Mouse (Mus musculus): ENCODE results near the gene Cela1. TPM values are rescaled to one million over a fixed set of nuclear protein-coding genes. Genes with fewer than 3 reads are reported as not detected.

Gene Cela1
- polyA plus RNA-seq, 1 experiment from 2014 or later, result 6.2 TPM

DNA sequence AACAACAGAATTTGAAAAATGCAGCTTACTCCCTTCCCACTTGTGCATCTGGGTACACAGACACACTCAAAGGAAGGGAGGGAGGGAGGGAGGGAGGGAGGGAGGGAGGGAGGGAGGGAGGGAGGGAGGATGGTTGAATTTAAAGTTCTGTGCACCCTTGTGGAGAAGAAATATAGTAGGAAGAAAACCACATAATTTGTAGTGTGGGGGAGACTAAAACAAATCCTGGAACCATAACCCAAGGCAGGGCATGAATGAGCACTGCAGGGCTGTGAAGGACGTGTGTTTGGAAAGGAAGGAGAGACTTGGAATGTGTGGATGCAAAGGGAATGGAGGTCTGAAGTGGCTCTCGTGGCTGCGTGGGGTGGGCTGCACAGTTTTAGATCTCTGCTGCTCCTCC, 12.2 kb downstream of the Cela1 start:
- Histone ChIP-seq H3K4me1 (ENCODE audit: control insufficient read depth, insufficient read depth, low read length) (0 out of 2 replicates have a peak, but pooled peaks cover 8% of the 10 kb centered on the region), H3K27ac (ENCODE audit: low read length) (no peak overlapping the region), H3K9ac (replicated peaks; ENCODE audit: low read depth, low read length) (no peak overlapping the region), H3K36me3 (ENCODE audit: control insufficient read depth, insufficient read depth, low read length) (no peaks in the 10 kb centered on the region), H3K27me3 (ENCODE audit: control insufficient read depth, insufficient read depth, low read length) (no peaks in the 10 kb centered on the region), H3K4me3 (ENCODE audit: low read depth, low read length) (no peak overlapping the region), H3K4me2 (replicated peaks; ENCODE audit: low read depth, low read length) (no peak overlapping the region), H3K9me3 (ENCODE audit: control insufficient read depth, low read depth, low read length) (no peaks in the 10 kb centered on the region)
- ATAC-seq (ENCODE audit: insufficient number of reproducible peaks, insufficient read depth, low FRiP score, low read depth), result no peak
- 36% methylated on average over 3 of the region's 3 CpGs for WGBS

GRCm38 (mm10) chr15:100674566-100674965, 13.2 kb downstream of the Cela1 start:
- WGBS, result 80% methylated on average over 10 of the region's 10 CpGs
- no peak overlapping the region for H3K27ac ChIP-seq (ENCODE audit: low read length)
- H3K4me1 ChIP-seq (ENCODE audit: control insufficient read depth, insufficient read depth, low read length), result 0 out of 2 replicates have a peak, but pooled peaks cover 8% of the 10 kb centered on the region
- H3K9me3 ChIP-seq (ENCODE audit: control insufficient read depth, low read depth, low read length), result no peaks in the 10 kb centered on the region
- no peak for ATAC-seq (ENCODE audit: insufficient number of reproducible peaks, insufficient read depth, low FRiP score, low read depth)
- no peaks in the 10 kb centered on the region for H3K27me3 ChIP-seq (ENCODE audit: control insufficient read depth, insufficient read depth, low read length)
- H3K4me3 ChIP-seq (ENCODE audit: low read depth, low read length), result no peak overlapping the region
- no peak overlapping the region for H3K4me2 ChIP-seq (replicated peaks; ENCODE audit: low read depth, low read length)
- H3K9ac ChIP-seq (replicated peaks; ENCODE audit: low read depth, low read length), result no peak overlapping the region
- no peaks in the 10 kb centered on the region for H3K36me3 ChIP-seq (ENCODE audit: control insufficient read depth, insufficient read depth, low read length)

- H3K9me3 ChIP-seq (ENCODE audit: control insufficient read depth, low read depth, low read length), result no peaks in the 10 kb centered on the region
- H3K4me3 ChIP-seq (ENCODE audit: low read depth, low read length), result no peak overlapping the region
- 49% methylated on average over 12 of the region's 12 CpGs for WGBS
- no peaks in the 10 kb centered on the region for H3K36me3 ChIP-seq (ENCODE audit: control insufficient read depth, insufficient read depth, low read length)
- ATAC-seq (ENCODE audit: insufficient number of reproducible peaks, insufficient read depth, low FRiP score, low read depth), result peak; percentile 47; the same call in 1 of the 2 replicates
- H3K4me2 ChIP-seq (replicated peaks; ENCODE audit: low read depth, low read length), result no peak overlapping the region
- H3K9ac ChIP-seq (replicated peaks; ENCODE audit: low read depth, low read length), result no peak overlapping the region
- no peaks in the 10 kb centered on the region for H3K27me3 ChIP-seq (ENCODE audit: control insufficient read depth, insufficient read depth, low read length)
- 0 out of 2 replicates have a peak, but pooled peaks cover 8% of the 10 kb centered on the region for H3K4me1 ChIP-seq (ENCODE audit: control insufficient read depth, insufficient read depth, low read length)
- no peak overlapping the region for H3K27ac ChIP-seq (ENCODE audit: low read length)
These were observed 13.9 kb downstream of the Cela1 start for GRCm38 (mm10) chr15:100673585-100674391.

DNA sequence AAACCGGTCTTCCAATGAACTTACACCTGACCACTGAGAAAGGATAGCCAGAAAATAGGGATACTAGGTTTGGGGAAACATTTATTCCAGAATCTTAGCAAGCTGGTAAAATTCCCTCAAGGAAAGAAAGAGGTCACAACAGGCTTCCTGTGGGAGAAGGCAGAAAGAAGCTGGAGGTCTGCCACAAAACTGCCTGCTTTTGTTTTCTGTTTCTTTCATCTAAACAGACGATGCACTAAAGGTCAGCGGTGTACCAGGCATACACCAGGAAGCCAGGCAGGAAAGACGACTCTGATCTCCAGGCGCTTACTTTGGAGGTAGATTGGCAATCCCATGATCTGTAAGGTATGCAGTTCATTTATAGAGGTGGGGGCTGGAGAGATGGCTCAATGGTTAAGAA, 16.9 kb downstream of the Cela1 start:
- 70% methylated on average over 5 of the region's 5 CpGs for WGBS
- Histone ChIP-seq H3K27me3 (ENCODE audit: control insufficient read depth, insufficient read depth, low read length) (no peaks in the 10 kb centered on the region), H3K9me3 (ENCODE audit: control insufficient read depth, low read depth, low read length) (no peaks in the 10 kb centered on the region), H3K4me3 (ENCODE audit: low read depth, low read length) (no peak overlapping the region), H3K27ac (ENCODE audit: low read length) (no peak overlapping the region), H3K9ac (replicated peaks; ENCODE audit: low read depth, low read length) (no peak overlapping the region), H3K4me1 (ENCODE audit: control insufficient read depth, insufficient read depth, low read length) (peaks cover 22% of the 10 kb centered on the region; the same call in 1 of the 2 replicates), H3K36me3 (ENCODE audit: control insufficient read depth, insufficient read depth, low read length) (no peaks in the 10 kb centered on the region), H3K4me2 (replicated peaks; ENCODE audit: low read depth, low read length) (no peak overlapping the region)
- no peak for ATAC-seq (ENCODE audit: insufficient number of reproducible peaks, insufficient read depth, low FRiP score, low read depth)

DNA sequence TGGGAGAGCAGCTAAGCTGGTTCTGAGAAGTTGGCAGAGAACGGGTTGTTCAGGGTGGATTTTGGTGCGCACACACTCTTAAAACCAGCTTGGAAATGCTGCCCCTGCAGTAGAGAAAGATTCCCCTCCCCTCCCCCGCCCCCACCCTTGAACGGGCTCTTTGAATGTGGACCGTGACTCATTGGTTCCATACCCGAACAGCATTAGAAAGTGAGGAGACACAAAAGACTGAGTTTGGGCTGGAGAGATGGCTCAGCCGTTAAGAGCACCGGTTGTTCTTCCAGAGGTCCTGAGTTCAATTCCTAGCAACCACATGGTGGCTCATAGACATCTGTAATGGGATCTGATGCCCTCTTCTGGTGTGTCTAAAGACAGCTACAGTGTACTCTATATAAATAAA, 17.7 kb downstream of the Cela1 start:
- ATAC-seq (ENCODE audit: insufficient number of reproducible peaks, insufficient read depth, low FRiP score, low read depth), result no peak
- no peaks in the 10 kb centered on the region for H3K9me3 ChIP-seq (ENCODE audit: control insufficient read depth, low read depth, low read length)

DNA sequence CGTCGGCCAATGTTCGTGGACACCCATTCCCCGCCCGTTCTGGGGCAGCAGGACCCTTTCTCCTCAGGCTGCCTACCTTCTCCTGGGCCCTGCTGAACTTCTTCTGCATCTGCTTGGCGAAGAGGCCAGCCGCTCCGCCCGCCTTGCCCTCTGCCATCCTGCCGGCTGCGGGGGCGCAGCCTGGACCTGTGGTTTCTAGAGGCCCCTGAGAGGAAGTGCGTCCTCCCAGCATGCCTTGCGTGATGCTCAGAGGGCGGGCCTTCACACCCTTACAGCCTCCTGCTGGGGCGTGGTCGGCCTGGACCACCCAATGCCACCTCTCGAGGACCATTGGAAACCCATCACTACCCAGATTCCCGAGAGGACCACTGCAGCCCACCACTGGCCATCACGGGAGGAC, 18.4 kb downstream of the Cela1 start, which contains the start of gene Bin2:
Gene Bin2 (minus strand): TSS at position 217 of the 400 bp plus-strand sequence.
- WGBS, result 84% methylated on average over 20 of the region's 20 CpGs
- no peak within 1 kb of the TSS for H3K4me2 ChIP-seq (replicated peaks; ENCODE audit: low read depth, low read length)
- H3K9ac ChIP-seq (replicated peaks; ENCODE audit: low read depth, low read length), result no peak within 1 kb of the TSS
- H3K27me3 ChIP-seq (ENCODE audit: control insufficient read depth, insufficient read depth, low read length), result no peaks in the 10 kb centered on the region
- H3K4me1 ChIP-seq (ENCODE audit: control insufficient read depth, insufficient read depth, low read length), result peaks cover 25% of the 10 kb centered on the region; the same call in 1 of the 2 replicates
- ATAC-seq (ENCODE audit: insufficient number of reproducible peaks, insufficient read depth, low FRiP score, low read depth), result no peak
- H3K27ac ChIP-seq (ENCODE audit: low read length), result no peak within 1 kb of the TSS
- no peaks in the 10 kb centered on the region for H3K9me3 ChIP-seq (ENCODE audit: control insufficient read depth, low read depth, low read length)
- no peak within 1 kb of the TSS for H3K4me3 ChIP-seq (ENCODE audit: low read depth, low read length)
- H3K36me3 ChIP-seq (ENCODE audit: control insufficient read depth, insufficient read depth, low read length), result no peaks in the 10 kb centered on the region

More for the DNA sequence above, 17.7 kb downstream of the Cela1 start:
- Histone ChIP-seq H3K4me2 (replicated peaks; ENCODE audit: low read depth, low read length) (no peak overlapping the region), H3K27ac (ENCODE audit: low read length) (no peak overlapping the region), H3K4me1 (ENCODE audit: control insufficient read depth, insufficient read depth, low read length) (peaks cover 25% of the 10 kb centered on the region; the same call in 1 of the 2 replicates), H3K9ac (replicated peaks; ENCODE audit: low read depth, low read length) (no peak overlapping the region), H3K27me3 (ENCODE audit: control insufficient read depth, insufficient read depth, low read length) (no peaks in the 10 kb centered on the region), H3K36me3 (ENCODE audit: control insufficient read depth, insufficient read depth, low read length) (no peaks in the 10 kb centered on the region), H3K4me3 (ENCODE audit: low read depth, low read length) (no peak overlapping the region)
- 81% methylated on average over 8 of the region's 8 CpGs for WGBS

GRCm38 (mm10) chr15:100667871-100668545, 19.7 kb downstream of the Cela1 start:
- Histone ChIP-seq H3K27me3 (ENCODE audit: control insufficient read depth, insufficient read depth, low read length) (no peaks in the 10 kb centered on the region), H3K9ac (replicated peaks; ENCODE audit: low read depth, low read length) (no peak overlapping the region), H3K4me1 (ENCODE audit: control insufficient read depth, insufficient read depth, low read length) (peaks cover 19% of the 10 kb centered on the region; the same call in 1 of the 2 replicates), H3K36me3 (ENCODE audit: control insufficient read depth, insufficient read depth, low read length) (no peaks in the 10 kb centered on the region), H3K9me3 (ENCODE audit: control insufficient read depth, low read depth, low read length) (no peaks in the 10 kb centered on the region), H3K27ac (ENCODE audit: low read length) (no peak overlapping the region), H3K4me2 (replicated peaks; ENCODE audit: low read depth, low read length) (no peak overlapping the region), H3K4me3 (ENCODE audit: low read depth, low read length) (no peak overlapping the region)
- 77% methylated on average over 5 of the region's 5 CpGs for WGBS
- no peak for ATAC-seq (ENCODE audit: insufficient number of reproducible peaks, insufficient read depth, low FRiP score, low read depth)

- H3K27me3 ChIP-seq (ENCODE audit: control insufficient read depth, insufficient read depth, low read length), result no peaks in the 10 kb centered on the region
- H3K27ac ChIP-seq (ENCODE audit: low read length), result peak overlapping the region; percentile 7; the same call in 1 of the 2 replicates
- 51% methylated on average over 6 of the region's 6 CpGs for WGBS
- H3K4me1 ChIP-seq (ENCODE audit: control insufficient read depth, insufficient read depth, low read length), result peaks cover 19% of the 10 kb centered on the region; the same call in 1 of the 2 replicates
- H3K4me2 ChIP-seq (replicated peaks; ENCODE audit: low read depth, low read length), result no peak overlapping the region
- no peaks in the 10 kb centered on the region for H3K9me3 ChIP-seq (ENCODE audit: control insufficient read depth, low read depth, low read length)
- ATAC-seq (ENCODE audit: insufficient number of reproducible peaks, insufficient read depth, low FRiP score, low read depth), result no peak
- H3K4me3 ChIP-seq (ENCODE audit: low read depth, low read length), result no peak overlapping the region
- H3K9ac ChIP-seq (replicated peaks; ENCODE audit: low read depth, low read length), result no peak overlapping the region
- no peaks in the 10 kb centered on the region for H3K36me3 ChIP-seq (ENCODE audit: control insufficient read depth, insufficient read depth, low read length)
These were observed 20.3 kb downstream of the Cela1 start for GRCm38 (mm10) chr15:100667420-100667819.
